Mouse (Mus musculus) kidney, adult 2 months (tissue): ENCODE measurements at regions not wholly inside any gene's neighbourhood (a gene's known extent, or its start where the extent isn't known, plus 50 kb on each side); places are given as distances from the start of the nearest gene placed in this dataset.

Source experiments
- CTCF ChIP-seq: fragments of 200-500 bp; conservative IDR thresholded peaks from 2 replicates; pipeline ENCODE4 v1.5.1; 2011; ENCODE audit warnings: low read depth, mild to moderate bottlenecking, control low read depth, low read length, moderate library complexity, mixed read lengths; ENCODE audit not compliant: insufficient read depth, insufficient read length
- POLR2A ChIP-seq: fragments of 200-500 bp; IDR thresholded peaks from one replicate; pipeline ENCODE4 v1.6.1; 2011; ENCODE audit warnings: low read depth, low read length, control low read depth

- TF ChIP-seq CTCF (no peak), POLR2A (no peak)
Observed at GRCm38 (mm10) chr7:122839091-122839490, 126.4 kb upstream of the Rbbp6 start.
